Mouse (Mus musculus) limb, embryonic 14.5 days (tissue): ENCODE data around the gene Ash1l. TPM values are rescaled to one million over a fixed set of nuclear protein-coding genes. Genes with fewer than 3 reads are reported as not detected.

Experiments used
- ATAC-seq: fragments of 200-750 bp; cut with Nextera tagmentation; 2 replicates; pipeline ENCODE4 v1.8.0; 2017; ENCODE audit warnings: low read depth, moderate number of reproducible peaks, moderate TSS enrichment; ENCODE audit not compliant: low FRiP score
- DNase-seq: peaks from one replicate; pipeline ENCODE4 v3.0.0-alpha.2; 2015; ENCODE audit warnings: low spot score
- H3K27ac ChIP-seq: fragments of 300-500 bp; sonication (generic); replicated peaks from 2 replicates; pipeline ENCODE4 v1.5.1; 2014; ENCODE audit warnings: low read depth, mild to moderate bottlenecking, low read length, moderate library complexity, mixed read lengths
- H3K27me3 ChIP-seq: fragments of 300-500 bp; sonication (generic); 2 replicates; pipeline ENCODE4 v1.6.1; 2014; ENCODE audit warnings: low read length, mixed read lengths; ENCODE audit not compliant: control insufficient read depth, insufficient read depth
- H3K36me3 ChIP-seq: fragments of 300-500 bp; sonication (generic); 2 replicates; pipeline ENCODE4 v1.6.1; 2014; ENCODE audit warnings: mild to moderate bottlenecking, low read length, moderate library complexity, mixed read lengths; ENCODE audit not compliant: control insufficient read depth, insufficient read depth
- H3K4me1 ChIP-seq: fragments of 300-500 bp; sonication (generic); 2 replicates; pipeline ENCODE4 v1.6.1; 2014; ENCODE audit warnings: antibody characterized with exemption, low read length, mixed read lengths; ENCODE audit not compliant: control insufficient read depth, insufficient read depth
- H3K4me2 ChIP-seq: fragments of 300-500 bp; sonication (generic); replicated peaks from 2 replicates; pipeline ENCODE4 v1.6.1; 2014; ENCODE audit warnings: low read depth, mild to moderate bottlenecking, low read length, moderate library complexity; ENCODE audit not compliant: severe bottlenecking
- H3K4me3 ChIP-seq: fragments of 300-500 bp; sonication (generic); replicated peaks from 2 replicates; pipeline ENCODE4 v1.5.1; 2014; ENCODE audit warnings: low read length
- H3K9ac ChIP-seq: fragments of 300-500 bp; sonication (generic); 2 replicates; pipeline ENCODE4 v1.6.1; 2014; ENCODE audit warnings: mild to moderate bottlenecking, low read depth, low read length, moderate library complexity; ENCODE audit not compliant: severe bottlenecking
- H3K9me3 ChIP-seq: fragments of 300-500 bp; sonication (generic); 2 replicates; pipeline ENCODE4 v1.6.1; 2016; ENCODE audit warnings: low read length; ENCODE audit not compliant: control insufficient read depth
- POLR2A ChIP-seq: fragments of 200-500 bp; IDR thresholded peaks from 2 replicates; pipeline ENCODE4 v1.8.0; 2012; ENCODE audit warnings: inconsistent platforms, mild to moderate bottlenecking, moderate library complexity, borderline replicate concordance; ENCODE audit not compliant: insufficient read depth, insufficient read length; ENCODE audit errors: extremely low read depth
- WGBS: fragments of 180-500 bp; shearing (Covaris S2); extraction: QIAGEN DNeasy Blood & Tissue Kit; methylation state at CpG from one replicate; pipeline ENCODE4 v1.1.7; 2014; 5-methylcytosine and 5-hydroxymethylcytosine counted together
- polyA plus RNA-seq, 2 experiments: library from polyadenylated mRNA; depleted of rRNA in 1 of 2; stranded (reverse) in 1 of 2; unstranded in 1 of 2; fragments of >200 nt; fragmentation: Nextera tagmentation in 1 of 2; extraction: Ambion mirVana in 1 of 2; gene quantifications; 2 replicates each; pipeline versions ENCODE4 v1.2.1 to v1.2.3; 2012 to 2014

Gene Ash1l
- polyA plus RNA-seq, 2 experiments = 21.1 to 21.5 TPM

GRCm38 (mm10) chr3:89125981-89126380, 175.6 kb downstream of the Ash1l start:
- H3K4me3 ChIP-seq = no peak overlapping the region
- H3K4me1 ChIP-seq = no peaks in the 10 kb centered on the region
- H3K27me3 ChIP-seq = no peaks in the 10 kb centered on the region
- no peaks in the 10 kb centered on the region for H3K36me3 ChIP-seq
- no peaks in the 10 kb centered on the region for H3K9me3 ChIP-seq
- 89% methylated on average over 3 of the region's 3 CpGs for WGBS
- TF ChIP-seq POLR2A = no peak
- DNase-seq (no peak), ATAC-seq (no peak)
- H3K4me2 ChIP-seq = no peak overlapping the region
- no peak overlapping the region for H3K27ac ChIP-seq
- no peak overlapping the region for H3K9ac ChIP-seq

Other genes starting within 250 kb of the Ash1l start
- gene Rit1, start 233.8 kb upstream of the Ash1l start, polyA plus RNA-seq (2012; rRNA removed) = 46.8 and 47.4 TPM in 2 replicates
- gene Rit1, start 233.8 kb upstream of the Ash1l start, polyA plus RNA-seq (2014; fragmentation: Nextera tagmentation; extraction: Ambion mirVana) = 62.4 and 64.3 TPM in 2 replicates
- 15.3 and 17.5 TPM in 2 replicates for gene Syt11, start 175.5 kb upstream of the Ash1l start, polyA plus RNA-seq (2012; rRNA removed)
- gene Syt11, start 175.5 kb upstream of the Ash1l start, polyA plus RNA-seq (2014; fragmentation: Nextera tagmentation; extraction: Ambion mirVana) = 13.9 and 20.8 TPM in 2 replicates
- 29.0 and 29.9 TPM in 2 replicates for gene Gon4l, start 115.4 kb upstream of the Ash1l start, polyA plus RNA-seq (2012; rRNA removed)
- gene Gon4l, start 115.4 kb upstream of the Ash1l start, polyA plus RNA-seq (2014; fragmentation: Nextera tagmentation; extraction: Ambion mirVana) = 14.2 and 15.9 TPM in 2 replicates
- 49.9 and 57.8 TPM in 2 replicates for gene Msto1, start 36.6 kb upstream of the Ash1l start, polyA plus RNA-seq (2012; rRNA removed)
- 43.0 and 47.0 TPM in 2 replicates for gene Msto1, start 36.6 kb upstream of the Ash1l start, polyA plus RNA-seq (2014; fragmentation: Nextera tagmentation; extraction: Ambion mirVana)
- gene Dap3, start 559 bp downstream of the Ash1l start, polyA plus RNA-seq (2012; rRNA removed) = 75.3 and 113 TPM in 2 replicates
- gene Dap3, start 559 bp downstream of the Ash1l start, polyA plus RNA-seq (2014; fragmentation: Nextera tagmentation; extraction: Ambion mirVana) = 138 and 140 TPM in 2 replicates
- gene Rusc1, start 142.7 kb downstream of the Ash1l start, polyA plus RNA-seq (2012; rRNA removed) = 56.6 and 64.2 TPM in 2 replicates
- 24.8 and 27.5 TPM in 2 replicates for gene Rusc1, start 142.7 kb downstream of the Ash1l start, polyA plus RNA-seq (2014; fragmentation: Nextera tagmentation; extraction: Ambion mirVana)
- gene Gm43738, start 150.5 kb downstream of the Ash1l start, polyA plus RNA-seq (2012; rRNA removed) = 0.03 TPM in 1 of 2 replicates, not detected in the other
- not detected in 2 replicates for gene Gm43738, start 150.5 kb downstream of the Ash1l start, polyA plus RNA-seq (2014; fragmentation: Nextera tagmentation; extraction: Ambion mirVana)
- gene Fdps, start 151.3 kb downstream of the Ash1l start, polyA plus RNA-seq (2012; rRNA removed) = 118 and 119 TPM in 2 replicates
- 172 and 215 TPM in 2 replicates for gene Fdps, start 151.3 kb downstream of the Ash1l start, polyA plus RNA-seq (2014; fragmentation: Nextera tagmentation; extraction: Ambion mirVana)
- 0.27 and 0.50 TPM in 2 replicates for gene Pklr, start 185.5 kb downstream of the Ash1l start, polyA plus RNA-seq (2012; rRNA removed)
- 0.14 and 0.23 TPM in 2 replicates for gene Pklr, start 185.5 kb downstream of the Ash1l start, polyA plus RNA-seq (2014; fragmentation: Nextera tagmentation; extraction: Ambion mirVana)
- gene Hcn3, start 209.6 kb downstream of the Ash1l start, polyA plus RNA-seq (2012; rRNA removed) = 4.6 and 8.9 TPM in 2 replicates
- 1.5 and 1.6 TPM in 2 replicates for gene Hcn3, start 209.6 kb downstream of the Ash1l start, polyA plus RNA-seq (2014; fragmentation: Nextera tagmentation; extraction: Ambion mirVana)
- gene Clk2, start 214.2 kb downstream of the Ash1l start, polyA plus RNA-seq (2012; rRNA removed) = 152 and 155 TPM in 2 replicates
- gene Clk2, start 214.2 kb downstream of the Ash1l start, polyA plus RNA-seq (2014; fragmentation: Nextera tagmentation; extraction: Ambion mirVana) = 26.5 and 34.2 TPM in 2 replicates
- gene Scamp3, start 226.9 kb downstream of the Ash1l start, polyA plus RNA-seq (2012; rRNA removed) = 114 and 156 TPM in 2 replicates
- gene Scamp3, start 226.9 kb downstream of the Ash1l start, polyA plus RNA-seq (2014; fragmentation: Nextera tagmentation; extraction: Ambion mirVana) = 93.9 and 96.0 TPM in 2 replicates
- gene Fam189b, start 232.5 kb downstream of the Ash1l start, polyA plus RNA-seq (2012; rRNA removed) = 95.5 and 124 TPM in 2 replicates
- 34.5 and 34.8 TPM in 2 replicates for gene Fam189b, start 232.5 kb downstream of the Ash1l start, polyA plus RNA-seq (2014; fragmentation: Nextera tagmentation; extraction: Ambion mirVana)